Mouse (Mus musculus): ENCODE data around the gene Otx1.

The Otx1 gene

GRCm38 (mm10) chr11:22002783-22003340, at the start of gene Otx1:
Gene Otx1, minus strand, starts transcription at chr11:22002897.
- DNase-seq (ENCODE audit: low read depth, low spot score): no peak

GRCm38 (mm10) chr11:22050864-22051263, 48.2 kb upstream of the Otx1 start:
- no peak for DNase-seq (ENCODE audit: low read depth, low spot score)

DNA sequence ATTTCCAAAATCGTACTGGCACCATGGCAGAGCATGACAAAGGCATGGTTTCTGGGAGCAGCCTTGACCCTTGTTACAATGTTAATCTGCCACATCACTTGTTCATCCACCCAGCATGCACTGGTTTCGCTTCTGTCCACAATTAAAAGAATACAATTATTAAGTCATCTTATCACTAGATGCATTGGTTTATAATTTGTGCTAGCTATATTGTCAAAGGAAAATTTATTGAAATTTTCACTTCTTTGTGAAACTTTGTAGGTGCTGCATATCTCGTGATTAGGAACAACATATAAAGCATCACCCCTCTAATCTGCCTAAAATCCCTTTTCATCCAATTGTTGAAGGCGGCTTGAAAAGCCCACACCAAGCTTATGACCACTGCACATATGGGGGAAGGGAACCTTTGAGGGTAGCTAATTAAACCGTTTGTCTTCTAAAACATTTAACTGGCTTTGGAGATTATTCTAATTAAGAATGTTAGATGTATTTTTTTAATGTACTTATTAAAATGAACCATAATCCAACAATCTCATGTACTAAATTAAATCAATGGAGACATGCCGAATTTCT, 37.2 kb upstream of the Otx1 start:
- DNase-seq (ENCODE audit: low read depth, low spot score): no peak

GRCm38 (mm10) chr11:22034564-22035105, 31.9 kb upstream of the Otx1 start:
- no peak for DNase-seq (ENCODE audit: low read depth, low spot score)

DNA sequence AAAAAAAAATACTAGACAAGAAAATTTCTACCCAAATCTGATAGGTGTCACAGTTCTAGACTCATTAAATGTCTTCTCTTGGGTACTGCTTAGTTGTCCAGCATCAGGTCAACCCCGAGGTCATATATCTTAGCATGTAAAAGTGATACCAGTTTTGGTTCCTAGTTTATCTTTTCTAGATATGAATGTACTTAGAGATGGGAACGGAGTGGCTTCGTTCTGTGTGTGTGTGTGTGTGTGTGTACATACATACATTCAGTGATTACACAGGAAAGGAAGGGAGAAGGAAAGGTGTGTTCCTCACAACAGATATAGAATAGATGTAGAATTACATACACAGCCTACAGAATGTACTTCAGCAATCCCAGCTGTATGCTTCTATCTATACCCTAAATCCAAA, 30.9 kb upstream of the Otx1 start:
- DNase-seq (ENCODE audit: low read depth, low spot score): no peak

GRCm38 (mm10) chr11:22020602-22021001, 17.9 kb upstream of the Otx1 start:
- DNase-seq (ENCODE audit: low read depth, low spot score): no peak

DNA sequence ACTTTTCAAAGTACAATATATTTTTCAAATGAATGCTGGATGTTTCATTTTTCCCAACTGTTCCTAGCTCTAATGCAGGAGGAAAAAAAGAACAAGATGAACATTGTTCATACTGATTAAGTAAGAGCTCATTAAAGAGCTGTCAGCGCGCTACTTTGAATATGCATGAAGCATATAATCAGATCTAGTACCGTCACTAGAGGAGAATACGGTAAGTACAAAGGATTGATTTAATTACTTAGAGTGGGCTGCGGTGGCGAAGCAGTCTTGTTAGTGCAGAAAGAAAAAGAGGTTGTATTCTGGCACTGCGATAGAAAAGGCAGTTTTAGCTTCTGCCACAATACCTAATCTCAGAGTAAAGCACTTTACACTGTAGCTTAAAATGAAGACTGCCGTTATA, 14.7 kb upstream of the Otx1 start:
- DNase-seq (ENCODE audit: low read depth, low spot score): no peak

DNA sequence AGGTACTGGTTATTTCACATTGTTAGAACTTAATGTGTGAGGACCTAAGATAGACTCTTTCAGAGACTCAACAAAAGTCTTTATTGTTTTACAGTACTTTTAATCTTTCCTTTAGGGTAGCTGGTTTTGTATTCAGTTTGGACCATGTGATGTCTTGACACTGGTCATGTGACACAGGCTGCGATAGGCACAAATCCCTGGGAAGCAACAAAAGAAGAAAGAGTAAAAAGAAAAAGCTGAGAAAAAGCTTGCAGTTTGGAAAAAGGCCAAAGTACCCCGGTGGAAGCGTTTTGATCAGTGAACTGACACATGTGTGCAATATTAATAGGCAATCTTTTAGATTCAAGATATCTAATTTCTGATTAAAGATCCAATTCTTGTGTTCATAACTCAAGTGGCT, 13.6 kb upstream of the Otx1 start:
- DNase-seq (ENCODE audit: low read depth, low spot score): no peak

DNA sequence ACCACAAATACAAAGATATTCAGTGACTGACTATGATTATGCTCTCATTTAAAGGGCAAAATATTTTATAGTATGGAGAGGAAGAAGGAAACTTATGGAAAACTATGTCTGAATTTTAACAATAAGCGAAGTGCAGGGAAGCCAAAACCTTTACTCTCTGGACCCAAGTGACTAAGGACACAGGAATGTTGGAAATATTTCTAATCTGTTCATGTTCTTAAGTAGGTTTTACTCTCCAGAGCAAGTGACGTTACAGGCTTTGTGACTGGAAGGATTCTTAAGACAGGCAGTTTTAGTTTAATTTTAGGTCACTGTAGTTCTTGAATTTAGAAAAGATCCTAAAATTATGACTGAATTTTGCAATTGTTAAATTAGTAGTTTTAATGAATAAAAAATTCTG, 6.1 kb upstream of the Otx1 start:
- no peak for DNase-seq (ENCODE audit: low read depth, low spot score)

GRCm38 (mm10) chr11:22008129-22008596, 5.5 kb upstream of the Otx1 start:
- DNase-seq (ENCODE audit: low read depth, low spot score): no peak

- DNase-seq (ENCODE audit: low read depth, low spot score): no peak
Observed at GRCm38 (mm10) chr11:22007781-22008110, 5.0 kb upstream of the Otx1 start.

GRCm38 (mm10) chr11:22007088-22007780, 4.5 kb upstream of the Otx1 start:
- no peak for DNase-seq (ENCODE audit: low read depth, low spot score)

GRCm38 (mm10) chr11:22006471-22007087, 3.9 kb upstream of the Otx1 start:
- DNase-seq (ENCODE audit: low read depth, low spot score): no peak

GRCm38 (mm10) chr11:22005281-22005870, 2.7 kb upstream of the Otx1 start:
- DNase-seq (ENCODE audit: low read depth, low spot score): no peak

- no peak for DNase-seq (ENCODE audit: low read depth, low spot score)
Observed at GRCm38 (mm10) chr11:22004331-22004841, 1.7 kb upstream of the Otx1 start.

- DNase-seq (ENCODE audit: low read depth, low spot score): no peak
Observed at GRCm38 (mm10) chr11:22003341-22003981, 764 bp upstream of the Otx1 start.

DNA sequence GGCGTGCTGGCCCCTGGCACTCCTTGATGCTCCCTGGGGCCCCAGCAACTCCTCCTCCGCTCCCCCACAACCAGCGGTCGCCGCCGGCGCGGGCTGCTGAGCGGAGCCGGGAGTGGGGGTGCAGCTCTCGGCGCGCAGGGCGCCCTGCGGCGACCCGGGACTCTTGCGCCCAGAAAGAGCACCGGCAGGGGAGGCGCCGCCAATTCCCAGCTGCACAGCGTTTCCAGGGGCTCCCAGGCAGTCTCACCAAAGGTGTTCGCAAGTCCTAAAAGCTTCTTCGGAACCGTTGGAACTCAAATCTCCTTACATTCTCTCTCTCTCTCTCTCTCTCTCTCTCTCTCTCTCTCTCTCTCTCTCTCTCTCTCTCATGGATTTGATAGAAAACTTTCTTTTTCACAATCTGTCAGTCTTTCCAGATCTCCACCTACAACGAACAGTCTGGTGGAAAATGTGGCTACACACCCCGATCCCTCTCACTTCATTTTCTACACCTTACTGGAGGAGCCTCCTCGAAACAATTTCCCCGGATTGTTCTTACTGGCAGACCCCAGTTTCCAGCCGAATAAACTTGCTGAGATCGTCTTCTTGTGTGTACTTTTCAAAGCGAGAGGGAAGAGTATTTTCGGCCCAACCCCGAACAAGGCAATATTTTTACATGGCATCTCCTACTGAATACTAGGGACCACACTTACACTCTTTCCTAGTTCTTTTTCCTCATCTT, 475 bp downstream of the Otx1 start:
- DNase-seq (ENCODE audit: low read depth, low spot score): no peak

DNA sequence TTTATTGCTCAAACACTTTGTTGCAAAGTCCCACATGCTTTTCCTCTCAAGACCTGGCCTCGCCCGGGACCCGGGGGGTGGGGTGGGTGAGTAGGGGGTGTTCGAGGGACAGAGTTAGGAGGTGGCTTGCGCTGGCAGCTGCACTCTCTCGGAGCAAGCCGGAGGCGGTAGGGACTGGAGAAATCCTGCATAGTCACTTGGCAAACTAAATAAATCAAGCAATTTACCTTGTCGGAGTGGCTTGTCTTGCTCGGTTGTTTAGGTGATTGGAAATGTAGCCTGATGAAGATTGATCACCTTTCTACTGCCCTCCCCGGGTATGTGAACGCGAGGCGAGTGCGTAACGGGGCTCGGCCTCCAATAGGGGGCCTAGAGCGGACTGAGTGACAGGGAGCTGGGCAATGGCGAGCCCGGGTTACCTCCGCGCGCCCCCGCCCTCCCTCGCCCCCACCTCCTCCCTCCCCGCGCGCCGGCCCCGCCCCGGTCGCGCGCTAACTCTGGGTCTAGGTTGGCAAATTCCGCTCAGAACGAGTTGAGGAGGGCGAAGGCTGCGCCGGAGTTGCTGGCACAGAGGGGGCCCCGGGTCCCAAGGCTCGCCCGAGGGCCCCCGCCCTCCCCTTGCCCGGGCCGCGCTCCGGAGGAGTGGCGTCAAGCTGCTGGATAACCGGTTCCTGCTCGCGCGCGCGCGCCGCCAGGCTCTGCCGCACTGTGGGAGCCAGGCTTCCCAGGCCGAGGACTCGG, 1.2 kb downstream of the Otx1 start:
- DNase-seq (ENCODE audit: low read depth, low spot score): peak; percentile 38

DNA sequence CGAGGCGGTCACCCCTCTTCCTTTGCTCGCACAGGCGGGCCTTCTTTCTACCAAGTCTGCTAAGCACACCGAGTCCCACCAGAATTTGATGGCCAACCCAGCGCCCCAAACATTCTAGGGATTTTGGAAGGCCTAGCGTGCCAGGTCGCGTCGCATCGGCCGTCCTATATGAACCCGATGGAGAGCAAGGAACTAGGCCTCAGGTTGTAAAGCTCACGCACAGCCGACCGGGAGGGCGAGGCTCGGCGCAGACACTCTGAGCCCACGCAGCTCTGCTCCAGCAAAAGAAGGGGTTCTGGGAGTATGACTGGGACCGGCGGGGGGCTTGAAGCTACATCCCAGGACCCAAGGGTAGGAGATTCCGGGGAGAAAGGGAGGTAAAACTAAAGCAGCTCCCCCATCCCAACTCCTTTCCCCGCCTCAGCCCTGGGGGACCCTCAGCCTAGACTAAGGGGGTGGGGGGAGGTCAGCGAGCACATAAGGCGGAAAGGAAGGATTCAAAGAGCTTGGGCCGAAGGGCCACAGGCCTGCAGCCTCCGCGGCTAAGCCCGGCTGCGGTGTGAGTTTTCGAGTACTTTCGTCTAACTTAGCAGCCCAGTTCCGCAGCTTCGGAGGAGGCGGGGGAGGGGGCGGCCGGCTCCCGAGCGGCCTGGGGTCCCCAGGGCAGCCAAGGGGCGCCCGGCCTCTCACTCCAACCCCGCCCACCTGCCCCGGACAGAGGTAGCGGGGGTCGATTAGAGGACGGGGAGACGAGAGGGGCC, 2.2 kb downstream of the Otx1 start:
- DNase-seq (ENCODE audit: low read depth, low spot score): no peak
